Mouse (Mus musculus) hindbrain, embryonic 14.5 days (tissue): ENCODE data around the gene Gtsf1l. TPM values are rescaled to one million over a fixed set of nuclear protein-coding genes. Genes with fewer than 3 reads are reported as not detected.

Source experiments
- ATAC-seq: fragments of 200-750 bp; cut with Nextera tagmentation; 2 replicates; pipeline ENCODE4 v1.8.0; 2017; ENCODE audit warnings: moderate number of reproducible peaks, mild to moderate bottlenecking, moderate TSS enrichment, moderate library complexity; ENCODE audit not compliant: low FRiP score
- DNase-seq: peaks from one replicate; pipeline ENCODE4 v3.0.0-alpha.2; 2015; ENCODE audit warnings: low spot score
- H3K27ac ChIP-seq: fragments of 300-500 bp; sonication (generic); 2 replicates; pipeline ENCODE4 v1.5.1; 2014; ENCODE audit warnings: mild to moderate bottlenecking, moderate library complexity
- H3K27me3 ChIP-seq: fragments of 300-500 bp; sonication (generic); 2 replicates; pipeline ENCODE4 v1.6.1; 2014; ENCODE audit warnings: mild to moderate bottlenecking, low read length, mixed read lengths; ENCODE audit not compliant: control insufficient read depth, insufficient read depth
- H3K36me3 ChIP-seq: fragments of 300-500 bp; sonication (generic); replicated peaks from 2 replicates; pipeline ENCODE4 v1.6.1; 2014; ENCODE audit not compliant: control insufficient read depth, insufficient read depth
- H3K4me1 ChIP-seq: fragments of 300-500 bp; sonication (generic); replicated peaks from 2 replicates; pipeline ENCODE4 v1.6.1; 2014; ENCODE audit warnings: antibody characterized with exemption, low read length, mixed read lengths; ENCODE audit not compliant: control insufficient read depth, insufficient read depth
- H3K4me2 ChIP-seq: fragments of 300-500 bp; sonication (generic); replicated peaks from 2 replicates; pipeline ENCODE4 v1.6.1; 2014; ENCODE audit warnings: mild to moderate bottlenecking, moderate library complexity
- H3K4me3 ChIP-seq: fragments of 300-500 bp; sonication (generic); replicated peaks from 2 replicates; pipeline ENCODE4 v1.5.1; 2014; ENCODE audit warnings: mild to moderate bottlenecking, low read length
- H3K9ac ChIP-seq: fragments of 300-500 bp; sonication (generic); 2 replicates; pipeline ENCODE4 v1.6.1; 2014
- H3K9me3 ChIP-seq: fragments of 300-500 bp; sonication (generic); 2 replicates; pipeline ENCODE4 v1.6.1; 2016; ENCODE audit warnings: low read length; ENCODE audit not compliant: control insufficient read depth
- WGBS: fragments of 180-500 bp; shearing (Covaris S2); extraction: QIAGEN DNeasy Blood & Tissue Kit; methylation state at CpG from one replicate; pipeline ENCODE4 v1.1.7; 2014; 5-methylcytosine and 5-hydroxymethylcytosine counted together
- polyA plus RNA-seq: library from polyadenylated mRNA; unstranded; fragments of >200 nt; fragmentation: Nextera tagmentation; extraction: Ambion mirVana; gene quantifications from 2 replicates; pipeline ENCODE4 v1.2.1, GENCODE M21; 2014

Gtsf1l gene
- 0.35 and 0.58 TPM in 2 replicates for polyA plus RNA-seq

DNA sequence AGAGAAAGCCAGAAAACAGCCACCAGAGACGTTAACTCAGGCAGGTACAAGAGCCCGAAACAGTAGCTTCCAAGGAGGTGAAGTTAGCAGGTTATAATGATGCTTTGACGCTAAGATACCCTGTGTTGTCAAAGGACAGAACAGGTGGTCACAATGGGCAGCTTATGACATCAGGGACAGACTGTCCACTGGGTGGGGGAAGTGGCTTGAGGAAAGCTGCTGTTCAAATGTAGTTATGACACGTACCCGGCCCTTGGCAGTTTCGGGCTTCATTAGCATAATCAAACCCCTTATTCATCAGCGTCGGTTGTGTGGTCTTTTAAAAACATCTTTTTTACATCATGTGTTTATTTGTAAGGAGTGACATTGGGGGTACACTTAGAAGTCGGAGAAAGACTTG lies at the start of gene Gtsf1l:
TSS of gene Gtsf1l (minus strand) at position 128 of the 400 bp plus-strand sequence.
- DNase-seq (no peak), ATAC-seq (no peak)
- Histone ChIP-seq H3K4me3 (no peak within 1 kb of the TSS), H3K27me3 (no peaks in the 10 kb centered on the region), H3K4me2 (no peak within 1 kb of the TSS), H3K4me1 (no peaks in the 10 kb centered on the region), H3K36me3 (no peaks in the 10 kb centered on the region), H3K9me3 (no peaks in the 10 kb centered on the region), H3K27ac (no peak within 1 kb of the TSS), H3K9ac (no peak within 1 kb of the TSS)
- WGBS, result 79% methylated on average over 9 of the region's 9 CpGs

DNA sequence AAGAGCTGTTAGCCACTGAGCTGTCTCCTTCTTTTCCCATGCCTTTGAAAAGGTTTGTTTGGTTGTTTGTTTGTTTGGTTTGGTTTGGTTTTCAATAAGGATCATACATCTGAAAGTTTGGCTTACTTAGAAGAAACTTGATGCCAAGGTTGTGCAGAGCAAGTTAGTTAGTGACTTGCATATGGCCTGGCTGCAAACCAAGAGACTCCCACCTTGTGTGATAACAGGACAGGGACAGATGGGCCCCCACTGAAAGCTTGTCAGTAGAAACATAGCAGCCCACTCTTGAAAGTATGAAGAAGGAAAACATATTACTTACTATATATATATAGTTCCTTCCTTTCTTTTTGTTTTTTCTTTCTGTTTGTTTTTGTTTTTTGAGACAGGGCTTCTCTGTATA lies 49.3 kb upstream of the Gtsf1l start:
- no peaks in the 10 kb centered on the region for H3K27me3 ChIP-seq
- H3K9me3 ChIP-seq, result no peaks in the 10 kb centered on the region
- no peak for DNase-seq
- no peak overlapping the region for H3K9ac ChIP-seq
- no peak overlapping the region for H3K4me3 ChIP-seq
- H3K4me1 ChIP-seq, result 0 out of 2 replicates have a peak, but pooled peaks cover 2% of the 10 kb centered on the region
- H3K36me3 ChIP-seq, result no peaks in the 10 kb centered on the region
- ATAC-seq, result no peak
- no peak overlapping the region for H3K27ac ChIP-seq
- H3K4me2 ChIP-seq, result no peak overlapping the region

DNA sequence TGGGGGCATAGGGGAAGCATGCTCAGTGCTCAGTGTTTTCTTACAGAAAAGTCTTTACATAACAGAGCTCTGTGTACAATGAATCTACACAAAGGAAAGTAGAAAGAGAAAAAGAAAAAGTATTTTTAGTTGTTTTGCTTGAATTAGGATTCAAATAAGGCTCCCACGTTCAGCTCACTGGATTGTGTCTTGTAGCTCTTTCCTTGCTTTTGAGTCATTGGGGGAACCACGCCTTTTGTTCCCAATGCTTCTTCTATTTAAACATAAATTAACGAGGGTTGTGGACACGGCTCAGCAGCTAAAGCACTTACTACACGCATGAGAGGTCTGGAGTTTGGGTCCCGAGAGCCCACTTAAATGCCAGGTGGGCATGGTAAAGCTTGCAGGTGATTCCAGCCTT lies 48.3 kb upstream of the Gtsf1l start:
- Histone ChIP-seq H3K27me3 (no peaks in the 10 kb centered on the region), H3K4me2 (no peak overlapping the region), H3K4me1 (0 out of 2 replicates have a peak, but pooled peaks cover 2% of the 10 kb centered on the region), H3K4me3 (no peak overlapping the region), H3K9me3 (no peaks in the 10 kb centered on the region), H3K36me3 (no peaks in the 10 kb centered on the region), H3K27ac (no peak overlapping the region), H3K9ac (no peak overlapping the region)
- 71% methylated on average over 6 of the region's 6 CpGs for WGBS
- ATAC-seq, result no peak
- no peak for DNase-seq

DNA sequence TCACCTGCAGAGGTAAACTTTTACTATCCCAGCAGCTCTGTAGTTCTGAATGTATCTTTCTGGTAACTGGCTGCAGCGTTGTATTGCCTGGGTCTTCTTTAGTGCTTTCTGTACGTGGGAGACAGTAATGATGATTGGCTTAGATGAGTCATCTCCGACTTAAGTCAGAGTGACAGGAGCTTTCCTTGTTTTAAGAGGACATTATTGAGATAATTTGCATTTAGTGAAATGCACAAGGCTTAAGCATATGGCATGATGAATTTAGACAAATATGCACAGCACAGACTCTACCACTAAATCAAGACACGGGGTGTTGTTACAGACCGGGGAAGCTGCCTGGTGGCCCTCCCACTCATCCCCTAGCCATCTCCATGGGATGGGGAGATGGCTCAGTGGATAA lies 44.7 kb upstream of the Gtsf1l start:
- Histone ChIP-seq H3K36me3 (no peaks in the 10 kb centered on the region), H3K4me2 (no peak overlapping the region), H3K27ac (no peak overlapping the region), H3K9ac (no peak overlapping the region), H3K4me1 (no peaks in the 10 kb centered on the region), H3K4me3 (no peak overlapping the region), H3K9me3 (no peaks in the 10 kb centered on the region), H3K27me3 (no peaks in the 10 kb centered on the region)
- WGBS, result 87% methylated on average over 5 of the region's 5 CpGs
- ATAC-seq, result no peak
- no peak for DNase-seq

DNA sequence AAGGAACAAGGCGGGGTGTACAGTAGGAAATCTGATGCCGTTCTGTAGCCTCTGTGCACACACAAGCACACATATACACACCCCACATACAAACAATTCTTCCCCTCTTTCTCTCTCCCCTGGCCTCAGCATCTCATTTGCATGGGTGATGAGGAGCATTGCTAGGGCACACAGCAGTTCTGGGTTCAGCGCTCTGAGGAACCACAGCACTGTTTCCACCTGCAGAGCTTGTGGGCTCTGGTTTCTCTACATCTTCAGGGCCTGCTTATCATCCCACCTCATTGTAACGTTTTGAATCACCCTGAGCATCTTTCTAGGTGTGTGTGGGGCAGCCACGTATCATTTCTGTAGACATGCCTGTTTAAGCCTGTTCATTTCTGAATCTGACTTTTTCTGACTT lies 43.2 kb upstream of the Gtsf1l start:
- no peaks in the 10 kb centered on the region for H3K36me3 ChIP-seq
- no peaks in the 10 kb centered on the region for H3K4me1 ChIP-seq
- no peaks in the 10 kb centered on the region for H3K9me3 ChIP-seq
- DNase-seq, result no peak
- no peaks in the 10 kb centered on the region for H3K27me3 ChIP-seq
- no peak overlapping the region for H3K9ac ChIP-seq
- no peak for ATAC-seq
- 77% methylated on average over 5 of the region's 5 CpGs for WGBS
- H3K27ac ChIP-seq, result no peak overlapping the region
- H3K4me2 ChIP-seq, result no peak overlapping the region
- H3K4me3 ChIP-seq, result no peak overlapping the region

DNA sequence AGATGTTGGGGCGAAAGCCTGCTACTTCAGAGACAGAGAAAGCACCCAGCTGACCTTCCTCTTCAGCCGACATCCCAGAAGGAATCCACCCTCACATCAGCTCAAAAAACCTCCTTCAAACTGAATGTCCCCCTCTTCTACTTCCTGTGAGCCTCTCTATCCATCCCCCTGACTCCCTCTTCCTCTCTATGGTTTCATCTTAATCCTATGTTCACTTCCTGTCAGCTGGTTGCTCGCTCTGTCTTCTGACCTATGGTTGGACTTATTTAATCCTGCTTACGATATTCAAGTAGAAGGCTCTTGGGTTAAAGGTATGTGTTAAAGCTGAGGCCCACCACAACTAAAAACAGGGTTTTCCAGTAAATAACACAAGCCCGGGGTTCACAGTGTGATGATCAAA lies 35.8 kb upstream of the Gtsf1l start:
- DNase-seq (no peak), ATAC-seq (no peak)
- Histone ChIP-seq H3K36me3 (no peaks in the 10 kb centered on the region), H3K4me3 (no peak overlapping the region), H3K4me2 (no peak overlapping the region), H3K27me3 (peaks cover 11% of the 10 kb centered on the region; the same call in 1 of the 2 replicates), H3K9ac (no peak overlapping the region), H3K4me1 (no peaks in the 10 kb centered on the region), H3K9me3 (no peaks in the 10 kb centered on the region), H3K27ac (no peak overlapping the region)
- 84% methylated on average over 5 of the region's 5 CpGs for WGBS

DNA sequence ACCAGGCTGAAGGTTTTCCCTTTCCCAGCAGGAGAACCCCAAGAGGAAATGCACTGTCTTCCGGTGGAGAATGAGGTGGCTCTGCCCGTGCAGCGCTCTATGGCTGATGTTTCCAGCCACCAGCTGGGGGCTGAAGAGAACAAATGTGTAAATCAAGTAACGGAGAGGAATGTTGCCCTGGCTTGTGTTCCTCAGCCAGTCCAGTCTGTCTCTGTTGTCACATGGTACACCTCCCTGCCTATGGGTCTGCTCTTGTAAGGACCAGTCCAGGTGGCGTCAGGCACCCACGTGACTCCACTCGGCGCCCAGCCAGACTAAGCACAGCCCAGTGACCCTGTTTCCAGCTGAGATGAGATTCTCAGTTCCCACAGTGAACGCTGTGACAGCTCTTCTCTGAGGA lies 34.7 kb upstream of the Gtsf1l start:
- H3K4me2 ChIP-seq, result peak overlapping the region; percentile 34
- ATAC-seq (peak; percentile 90), DNase-seq (peak; percentile 62)
- no peaks in the 10 kb centered on the region for H3K9me3 ChIP-seq
- no peak overlapping the region for H3K9ac ChIP-seq
- no peak overlapping the region for H3K4me3 ChIP-seq
- H3K4me1 ChIP-seq, result no peaks in the 10 kb centered on the region
- H3K36me3 ChIP-seq, result no peaks in the 10 kb centered on the region
- H3K27ac ChIP-seq, result peak overlapping the region; percentile 16; the same call in 1 of the 2 replicates
- WGBS, result 19% methylated on average over 9 of the region's 9 CpGs
- H3K27me3 ChIP-seq, result peaks cover 11% of the 10 kb centered on the region; the same call in 1 of the 2 replicates

DNA sequence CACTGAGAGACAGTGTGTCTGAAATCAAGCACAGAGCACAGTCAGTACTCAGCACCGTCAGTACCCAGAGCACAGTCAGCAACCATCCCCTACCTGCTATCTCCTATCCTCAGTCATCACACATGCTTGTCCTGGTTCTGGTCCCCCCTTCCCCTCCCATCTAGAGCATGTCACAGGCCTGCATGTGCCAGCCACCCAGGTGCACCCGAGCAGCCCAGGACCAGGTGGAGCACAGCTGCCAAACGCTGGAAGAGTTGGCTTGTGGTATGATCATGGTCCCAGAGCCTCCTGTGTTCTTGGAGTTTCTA lies 33.7 kb upstream of the Gtsf1l start:
- WGBS, result 78% methylated on average over 3 of the region's 3 CpGs
- Histone ChIP-seq H3K9me3 (no peaks in the 10 kb centered on the region), H3K4me2 (no peak overlapping the region)

DNA sequence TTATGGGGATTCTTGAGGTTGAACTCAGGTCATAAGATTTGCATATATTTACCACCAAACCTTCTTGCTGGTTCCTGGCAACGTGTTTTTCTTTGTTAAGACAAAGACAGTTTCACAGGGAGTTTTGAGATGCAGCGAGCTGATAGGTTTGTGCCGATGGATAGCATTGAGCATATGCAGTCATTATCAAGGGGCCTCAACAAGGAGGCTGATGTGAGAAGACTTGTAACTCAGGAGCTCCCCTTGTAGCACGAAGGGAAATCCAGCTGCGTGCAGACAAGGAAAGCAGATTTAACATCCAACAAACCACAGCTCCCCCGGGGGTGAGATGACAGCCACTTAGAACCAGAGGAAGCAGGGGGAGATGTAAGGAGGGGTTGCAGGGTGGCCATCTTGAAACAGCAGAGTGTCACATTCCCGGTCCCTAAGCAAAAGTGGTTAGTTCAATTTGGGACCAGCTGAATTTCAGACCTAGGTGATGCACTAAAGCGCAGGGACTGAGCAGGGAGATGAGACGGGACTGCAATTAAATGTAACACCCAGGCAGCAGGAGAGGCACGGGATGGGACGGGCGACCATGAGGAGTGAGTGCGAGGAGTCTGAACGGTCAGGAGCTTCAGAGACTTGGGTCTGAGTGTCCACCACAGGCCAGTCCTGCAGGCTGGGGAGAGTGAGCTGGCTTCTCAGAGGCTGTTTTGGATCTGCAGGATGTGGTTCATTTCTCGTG lies 33.1 kb upstream of the Gtsf1l start:
- WGBS, result 58% methylated on average over 15 of the region's 15 CpGs
- Histone ChIP-seq H3K4me2 (no peak overlapping the region), H3K4me1 (no peaks in the 10 kb centered on the region), H3K9me3 (no peaks in the 10 kb centered on the region), H3K9ac (no peak overlapping the region), H3K4me3 (no peak overlapping the region), H3K36me3 (no peaks in the 10 kb centered on the region), H3K27me3 (peaks cover 11% of the 10 kb centered on the region; the same call in 1 of the 2 replicates), H3K27ac (no peak overlapping the region)
- ATAC-seq, result no peak
- DNase-seq, result no peak

More for the DNA sequence above, 33.7 kb upstream of the Gtsf1l start:
- Histone ChIP-seq H3K36me3 (no peaks in the 10 kb centered on the region), H3K27me3 (peaks cover 11% of the 10 kb centered on the region; the same call in 1 of the 2 replicates), H3K27ac (no peak overlapping the region), H3K4me3 (no peak overlapping the region), H3K9ac (no peak overlapping the region), H3K4me1 (no peaks in the 10 kb centered on the region)
- DNase-seq (no peak), ATAC-seq (no peak)
